Mouse (Mus musculus) CD8-positive naive resting alpha-beta T cell, adult 57 days (primary cell): ENCODE data around the gene Scn4b. TPM values are rescaled to one million over a fixed set of nuclear protein-coding genes. Genes with fewer than 3 reads are reported as not detected.

Source experiments
- total RNA-seq: library from RNA; stranded (reverse); gene quantifications from one replicate; pipeline ENCODE4 v1.2.4, GENCODE M21; 2023

The Scn4b gene
- 0.31 TPM for total RNA-seq

DNA sequence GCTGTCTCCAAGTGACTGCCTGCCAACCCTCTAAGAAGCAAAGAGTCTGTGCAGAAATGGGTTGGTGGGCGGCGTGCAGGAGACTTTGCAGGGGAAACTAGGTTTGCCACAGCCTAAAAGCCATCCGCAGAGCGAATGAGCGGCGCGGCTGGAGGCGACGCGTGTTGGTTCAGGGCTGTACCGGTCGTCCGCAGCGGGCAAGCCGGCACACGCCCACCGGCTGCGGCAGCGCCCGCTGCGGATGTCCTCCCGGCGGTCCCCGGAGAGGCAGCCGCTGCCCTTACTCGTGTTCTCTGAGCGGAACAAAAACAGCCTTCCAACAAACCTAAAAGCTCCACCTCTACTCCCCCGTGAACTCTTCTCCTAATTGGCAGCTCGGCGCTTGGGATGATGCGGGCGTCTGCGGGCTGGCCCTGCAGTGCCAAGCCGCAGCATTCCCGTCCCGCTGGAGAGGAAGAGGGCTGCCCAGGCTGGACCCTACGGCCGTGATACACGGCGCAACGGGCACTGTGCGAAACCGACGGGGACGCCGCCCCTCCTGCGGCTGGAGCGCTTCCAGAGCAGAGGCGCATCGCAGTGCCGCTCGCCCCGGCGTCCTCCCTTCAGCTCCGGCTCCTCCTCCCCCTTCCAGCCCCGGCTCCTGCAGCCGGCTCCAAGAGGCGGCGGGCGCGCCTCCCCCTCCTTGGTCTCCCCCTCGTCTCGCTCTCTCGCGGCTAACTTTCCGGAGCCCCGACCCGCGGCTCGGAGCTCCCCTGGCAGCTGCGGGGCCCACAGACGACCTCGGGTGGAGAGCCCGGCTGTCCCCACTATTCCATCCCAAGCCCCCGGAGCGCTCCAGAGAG, at the start of gene Scn4b:
Gene Scn4b (plus strand): TSS at position 205 of the 842 bp plus-strand sequence.

DNA sequence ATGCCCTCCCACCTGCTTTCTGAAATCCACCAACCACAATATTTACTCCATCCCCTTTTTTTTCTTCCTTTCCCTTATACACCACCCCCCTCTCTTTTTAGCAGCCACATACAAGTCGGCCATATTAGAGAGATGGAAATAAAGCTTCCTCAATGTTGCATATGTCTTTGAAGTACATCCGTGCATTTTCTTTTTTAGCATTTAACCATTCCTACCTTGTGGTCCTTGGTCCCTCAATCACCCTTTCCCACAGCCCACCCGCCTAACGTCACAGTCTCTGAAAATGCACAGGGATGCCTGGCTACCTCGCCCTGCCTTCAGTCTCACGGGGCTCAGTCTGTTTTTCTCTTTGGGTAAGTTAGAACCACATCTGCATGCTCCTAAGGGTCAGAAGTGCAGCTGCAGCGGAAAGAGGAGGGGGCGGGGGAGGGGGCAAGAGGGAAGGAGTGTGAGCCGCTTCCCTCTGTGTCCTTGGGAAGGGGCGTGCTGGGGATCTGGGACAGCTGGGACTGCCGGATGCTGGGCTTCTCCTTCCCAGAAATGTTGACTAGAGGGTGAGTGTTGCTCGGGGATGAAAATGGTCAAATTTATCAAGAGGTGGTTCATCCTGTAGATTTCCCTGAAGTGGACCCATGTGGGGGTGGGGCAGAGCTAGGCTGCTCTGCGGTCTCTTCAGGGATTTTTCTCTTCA, 20.3 kb upstream of the Scn4b start, which contains the start of gene Scn2b:
Gene Scn2b (plus strand): TSS at position 42 of the 691 bp plus-strand sequence.

DNA sequence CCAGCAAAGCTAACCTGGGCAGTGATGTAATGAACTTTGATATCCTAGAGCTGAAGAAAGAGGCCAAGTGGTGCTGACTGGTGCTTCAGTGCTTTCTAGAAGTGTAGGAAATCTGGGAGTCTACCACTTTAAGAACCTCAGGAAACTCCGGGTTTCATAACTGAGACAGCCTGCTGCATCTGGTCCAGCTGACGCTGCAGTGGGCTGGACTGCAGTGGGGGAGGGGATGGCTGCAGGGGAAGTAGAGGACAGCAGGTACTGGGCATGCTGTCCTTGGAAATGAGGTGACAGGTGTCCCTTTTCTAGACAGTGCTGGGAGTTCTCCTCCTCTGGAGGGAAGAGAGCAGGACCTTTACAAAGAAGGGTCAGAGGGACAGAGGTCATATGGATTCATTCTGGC, 43.6 kb downstream of the Scn4b start, which contains the start of gene BC049352:
Gene BC049352 (plus strand): TSS at position 238 of the 400 bp plus-strand sequence.

Other genes starting within 250 kb of the Scn4b start
- gene Atp5l, start 217.7 kb upstream of the Scn4b start, total RNA-seq: 149 TPM
- 110 TPM for gene Ube4a, start 172.8 kb upstream of the Scn4b start, total RNA-seq
- 495 TPM for gene Cd3g, start 158.0 kb upstream of the Scn4b start, total RNA-seq
- gene Cd3d, start 156.6 kb upstream of the Scn4b start, total RNA-seq: 490 TPM
- 830 TPM for gene Cd3e, start 128.8 kb upstream of the Scn4b start, total RNA-seq
- gene Mpzl2, start 98.6 kb upstream of the Scn4b start, total RNA-seq: 0.37 TPM
- gene Mpzl3, start 83.2 kb upstream of the Scn4b start, total RNA-seq: 9.8 TPM
- gene Jaml, start 59.2 kb upstream of the Scn4b start, total RNA-seq: 39.0 TPM
- gene Scn2b, start 20.6 kb upstream of the Scn4b start, total RNA-seq: 0.21 TPM
- not detected for gene BC049352, start 43.6 kb downstream of the Scn4b start, total RNA-seq
- gene Tmprss4, start 65.7 kb downstream of the Scn4b start, total RNA-seq: not detected
- 23.7 TPM for gene Il10ra, start 130.8 kb downstream of the Scn4b start, total RNA-seq
- not detected for gene Tmprss13, start 180.7 kb downstream of the Scn4b start, total RNA-seq
- gene Fxyd6, start 231.8 kb downstream of the Scn4b start, total RNA-seq: not detected